In the genomic region with DNA sequence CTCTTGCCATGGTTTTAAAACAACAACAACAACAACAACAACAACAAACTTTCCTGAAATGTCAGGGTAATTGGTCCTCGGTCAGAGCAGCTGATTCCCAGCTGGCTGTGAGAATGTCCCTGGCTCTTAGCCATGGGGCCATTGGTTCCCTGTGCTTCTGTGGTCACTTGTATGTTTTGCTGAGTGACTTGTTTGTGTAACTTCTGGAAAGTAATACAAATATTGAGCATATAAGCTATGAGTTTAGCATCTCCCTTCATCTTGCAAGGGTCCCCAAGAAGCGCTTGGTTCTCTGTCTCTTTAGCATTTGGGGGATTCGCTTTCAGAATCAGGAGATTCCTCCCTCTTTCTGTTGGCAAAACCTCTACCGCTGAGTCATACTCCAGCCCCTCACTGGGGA, we compare ENCODE assay signal across 15 mouse cellular contexts. TPM values are rescaled to one million over a fixed set of nuclear protein-coding genes. Genes with fewer than 3 reads are reported as not detected.
DNase-seq lines count a peak whose midpoint lies in the region; ATAC-seq and TF ChIP-seq lines count a peak whose summit lies in the region.
"Had no signal": no experiment of that assay in that cellular context is flagged by ENCODE, and none has a peak within 500 bp of the region (broad histone marks: within the 10 kb centered on the region; RNA-seq: fewer than 3 reads in every experiment).

No protein-coding gene starts in this region.

- peaks cover 52% of the 10 kb centered on the region for H3K4me1 ChIP-seq in liver, embryonic 12.5 days
- H3K4me1 ChIP-seq in liver, embryonic 11.5 days (replicated peaks; ENCODE audit: control insufficient read depth, insufficient read depth, low read length) = peaks cover 17% of the 10 kb centered on the region
- peaks cover 19% of the 10 kb centered on the region for H3K4me1 ChIP-seq in heart, embryonic 13.5 days
- H3K4me1 ChIP-seq: limb, embryonic 13.5 days had no signal

- DNase-seq in gastrocnemius, adult 2 months = no peak
- no peak for DNase-seq in gastrocnemius, postnatal 10 days
- no peak for DNase-seq in liver, embryonic 11.5 days (ENCODE audit: low spot score)
- DNase-seq in lung, postnatal 10 days = peak; percentile 81
- DNase-seq in frontal cortex, postnatal 14 days (ENCODE audit: low spot score in 2 of 2) = no peak
- DNase-seq in left cerebral cortex, postnatal 36 days (ENCODE audit: low spot score in 2 of 2) = no peak

- no peak for TF ChIP-seq CTCF in gastrocnemius, adult 2 months (IDR thresholded peaks at IDR 0.05)

- peaks cover 27% of the 10 kb centered on the region for H3K36me3 ChIP-seq in liver, embryonic 12.5 days
- H3K36me3 ChIP-seq in liver, embryonic 11.5 days (ENCODE audit: control insufficient read depth, insufficient read depth, low read length) = no peaks in the 10 kb centered on the region
- peaks cover 14% of the 10 kb centered on the region for H3K36me3 ChIP-seq in heart, embryonic 13.5 days
- H3K36me3 ChIP-seq: hindbrain, embryonic 12.5 days had no signal

- peak overlapping the region; percentile 20; the same call in 1 of the 2 replicates for H3K9ac ChIP-seq in liver, embryonic 12.5 days
- H3K9ac ChIP-seq in liver, embryonic 11.5 days (ENCODE audit: low read depth, low read length) = no peak overlapping the region
- no peak overlapping the region for H3K9ac ChIP-seq in heart, embryonic 13.5 days
- H3K9ac ChIP-seq: hindbrain, embryonic 12.5 days; limb, embryonic 13.5 days had no signal

- peak overlapping the region; percentile 34 for H3K4me2 ChIP-seq in liver, embryonic 12.5 days
- no peak overlapping the region for H3K4me2 ChIP-seq in liver, embryonic 11.5 days
- H3K4me2 ChIP-seq in heart, embryonic 13.5 days = peak overlapping the region; percentile 37; the same call in 1 of the 2 replicates
- H3K4me2 ChIP-seq: hindbrain, embryonic 12.5 days had no signal

- H3K9me3 ChIP-seq in liver, embryonic 12.5 days (replicated peaks) = peaks cover 17% of the 10 kb centered on the region
- peaks cover 8% of the 10 kb centered on the region; the same call in 1 of the 2 replicates for H3K9me3 ChIP-seq in liver, embryonic 11.5 days (ENCODE audit: control insufficient read depth, low read length)
- H3K9me3 ChIP-seq in heart, embryonic 13.5 days = no peaks in the 10 kb centered on the region; the same call in 1 of the 2 replicates
- H3K9me3 ChIP-seq: hindbrain, embryonic 12.5 days had no signal

- no peak for ATAC-seq in liver, embryonic 12.5 days
- ATAC-seq in liver, embryonic 11.5 days (replicated peaks; ENCODE audit: low FRiP score) = no peak
- no peak for ATAC-seq in heart, embryonic 13.5 days (ENCODE audit: extremely low read depth, insufficient number of reproducible peaks, low FRiP score, low TSS enrichment)
- ATAC-seq: activated CD4-positive, CD25-positive, alpha-beta regulatory T cell, adult 4 months had no signal

- intact Hi-C loops in gastrocnemius, adult 2 months (cut with DNase I) = loop anchor here (1.0 kb wide), 1 partner anchor 81 kb away; no protein-coding TSS in a partner anchor
- intact Hi-C loops in left cerebral cortex, postnatal 36 days (cut with DNase I) = loop anchor here (2.0 to 10.0 kb wide), 3 partner anchors 46 to 172 kb away; no protein-coding TSS in a partner anchor

- H3K27ac ChIP-seq in gastrocnemius, adult 2 months = no peak overlapping the region
- H3K27ac ChIP-seq in liver, embryonic 12.5 days = 0 out of 2 replicates have a peak overlapping the region, but pooled peaks have one; percentile 17
- no peak overlapping the region for H3K27ac ChIP-seq in liver, embryonic 11.5 days (ENCODE audit: low read depth, low read length)
- H3K27ac ChIP-seq in heart, embryonic 13.5 days (replicated peaks) = no peak overlapping the region
- H3K27ac ChIP-seq: hindbrain, embryonic 12.5 days; kidney, postnatal 0 days; limb, embryonic 13.5 days had no signal

- H3K27me3 ChIP-seq in liver, embryonic 12.5 days (replicated peaks) = 0 out of 2 replicates have a peak, but pooled peaks cover 5% of the 10 kb centered on the region
- no peaks in the 10 kb centered on the region for H3K27me3 ChIP-seq in liver, embryonic 11.5 days (replicated peaks; ENCODE audit: control insufficient read depth, insufficient read depth, low read length)
- no peaks in the 10 kb centered on the region; the same call in 1 of the 2 replicates for H3K27me3 ChIP-seq in heart, embryonic 13.5 days (replicated peaks)
- H3K27me3 ChIP-seq: limb, embryonic 13.5 days had no signal

- H3K4me3 ChIP-seq in gastrocnemius, adult 2 months = peak overlapping the region; percentile 30; the same call in 1 of the 2 replicates
- no peak overlapping the region for H3K4me3 ChIP-seq in liver, embryonic 12.5 days
- H3K4me3 ChIP-seq in liver, embryonic 11.5 days (ENCODE audit: low read depth, low read length) = no peak overlapping the region
- H3K4me3 ChIP-seq in heart, embryonic 13.5 days = no peak overlapping the region
- H3K4me3 ChIP-seq: hindbrain, embryonic 12.5 days; limb, embryonic 13.5 days had no signal

- WGBS in liver, embryonic 12.5 days (ENCODE audit: insufficient replicate concordance) = 66% methylated on average over 4 of the region's 4 CpGs
- 79% methylated on average over 4 of the region's 4 CpGs for WGBS in liver, embryonic 11.5 days
- WGBS in heart, embryonic 13.5 days = 68% methylated on average over 4 of the region's 4 CpGs

RNA-seq across cellular contexts. Expression of gene Trim56, which starts 9.6 kb away (rescaled TPM):
- total RNA-seq in gastrocnemius, adult 2 months (2021) = 1 to 10 TPM; 7.5 to 9.3 TPM
- total RNA-seq in gastrocnemius, postnatal 10 days (2021) = 10 to 100 TPM in 1 of 2 experiments, 1 to 10 TPM in 1; 9.2 to 14.2 TPM
- 8.6 and 10.3 TPM in 2 replicates for polyA plus RNA-seq in liver, embryonic 12.5 days (2016; fragmentation: Nextera tagmentation; extraction: Ambion mirVana)
- polyA plus RNA-seq in liver, embryonic 11.5 days (2014; fragmentation: Nextera tagmentation; extraction: Ambion mirVana) = 8.7 and 8.8 TPM in 2 replicates
- polyA plus RNA-seq in heart, embryonic 13.5 days (2015; fragmentation: Nextera tagmentation; extraction: Ambion mirVana) = 4.9 and 6.9 TPM in 2 replicates
- 1 to 10 TPM; 4.3 to 5.2 TPM for total RNA-seq in left cerebral cortex, postnatal 36 days (2021)

RNA-seq across cellular contexts. Expression of gene Serpine1, which starts 34.4 kb away (rescaled TPM):
- 1 to 10 TPM; 2.5 to 2.8 TPM for total RNA-seq in gastrocnemius, adult 2 months (2021)
- total RNA-seq in gastrocnemius, postnatal 10 days (2021) = 1 to 10 TPM; 2.2 to 2.9 TPM
- polyA plus RNA-seq in liver, embryonic 12.5 days (2016; fragmentation: Nextera tagmentation; extraction: Ambion mirVana) = 0.19 TPM in 1 of 2 replicates, not detected in the other
- 0.09 and 0.15 TPM in 2 replicates for polyA plus RNA-seq in liver, embryonic 11.5 days (2014; fragmentation: Nextera tagmentation; extraction: Ambion mirVana)
- polyA plus RNA-seq in heart, embryonic 13.5 days (2015; fragmentation: Nextera tagmentation; extraction: Ambion mirVana) = 0.74 and 0.92 TPM in 2 replicates
- under 1 TPM; 0.57 to 0.91 TPM for total RNA-seq in left cerebral cortex, postnatal 36 days (2021)
- polyA plus RNA-seq: activated CD4-positive, CD25-positive, alpha-beta regulatory T cell, adult 4 months had no signal

RNA-seq across cellular contexts. Expression of gene Muc3, which starts 42.7 kb away (rescaled TPM):
- total RNA-seq in gastrocnemius, adult 2 months (2021) = not detected
- not detected for total RNA-seq in gastrocnemius, postnatal 10 days (2021)
- polyA plus RNA-seq in liver, embryonic 12.5 days (2016; fragmentation: Nextera tagmentation; extraction: Ambion mirVana) = not detected in 2 replicates
- polyA plus RNA-seq in liver, embryonic 11.5 days (2014; fragmentation: Nextera tagmentation; extraction: Ambion mirVana) = not detected in 2 replicates
- 0.11 TPM in 1 of 2 replicates, not detected in the other for polyA plus RNA-seq in heart, embryonic 13.5 days (2015; fragmentation: Nextera tagmentation; extraction: Ambion mirVana)
- not detected for total RNA-seq in left cerebral cortex, postnatal 36 days (2021)
- total RNA-seq: G1E had no signal
- polyA plus RNA-seq: C2C12; G1E; hindbrain, embryonic 12.5 days; limb, embryonic 13.5 days; stomach, embryonic 14.5 days had no signal
